Mouse (Mus musculus) induced T-regulatory cell, adult 2 months (primary cell): ENCODE data around the gene Itga7.

Experiments
- DNase-seq: peaks from one replicate; pipeline ENCODE4 v3.0.0-alpha.2; 2012; ENCODE audit warnings: low read depth

Itga7 gene

DNA sequence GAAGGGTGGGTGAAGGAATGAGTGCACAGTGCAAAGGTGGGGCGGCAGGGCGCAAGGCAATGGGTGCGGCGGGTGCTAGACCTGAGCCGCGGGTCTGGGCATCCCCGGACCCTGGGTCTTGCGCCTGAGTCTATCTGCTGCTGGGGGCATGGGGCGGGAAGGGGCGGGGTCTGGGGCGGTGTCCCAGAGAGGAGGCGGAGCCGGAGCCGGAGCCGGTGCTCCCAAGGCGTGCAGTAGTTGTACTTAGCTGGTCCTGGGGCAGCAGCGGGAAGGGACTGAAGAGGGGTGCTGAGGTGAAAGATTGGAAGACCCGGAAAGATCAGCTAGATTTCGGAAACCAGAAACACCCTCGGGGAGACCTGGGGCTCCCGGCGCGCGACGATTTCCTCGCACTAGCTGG is at the start of gene Itga7:
Itga7 (plus strand) TSS at position 245 of the 400 bp plus-strand sequence.
- peak; percentile 59 for DNase-seq

DNA sequence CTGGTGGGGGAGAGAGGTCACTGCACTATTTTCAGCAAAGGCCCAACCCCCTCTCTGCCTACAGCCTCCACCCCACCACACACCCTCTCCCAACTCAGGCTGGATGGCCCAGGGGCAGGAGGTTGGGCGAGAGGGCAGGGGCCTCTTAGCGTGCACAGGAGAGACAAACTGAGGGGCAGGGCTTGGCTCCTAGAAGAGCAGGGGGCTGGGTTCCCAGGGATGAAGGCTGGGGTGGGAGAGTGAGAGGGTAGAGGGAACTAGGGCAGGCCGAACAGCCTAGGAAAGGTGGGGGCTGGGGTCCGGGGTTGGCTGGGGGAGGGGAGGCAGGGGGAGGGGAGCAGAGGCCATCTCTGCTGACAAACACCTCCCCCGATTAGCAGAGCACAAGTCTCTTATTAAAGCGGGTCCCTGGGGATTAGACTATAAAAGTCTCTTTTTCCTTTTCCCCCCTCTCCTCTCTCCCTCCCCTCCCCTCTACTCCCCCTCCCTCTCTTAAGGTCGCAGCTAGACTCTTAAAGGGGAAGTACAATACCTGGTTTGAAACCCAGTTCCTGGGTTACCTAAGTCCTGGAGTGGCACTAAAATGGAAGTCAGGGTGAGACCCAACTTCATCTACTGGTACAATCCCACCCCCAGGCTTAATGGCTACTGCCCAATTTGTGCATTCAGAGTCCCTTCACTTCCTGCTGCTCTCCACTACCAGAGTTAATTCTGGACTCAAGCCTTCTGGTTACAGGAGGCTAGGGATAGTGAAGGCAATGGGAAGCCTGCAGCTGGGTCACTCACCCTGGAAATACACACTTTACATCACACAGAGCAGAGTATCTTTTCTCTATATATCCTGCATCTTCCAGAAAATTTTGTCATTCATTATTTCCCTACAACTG is 44.4 kb upstream of the Itga7 start:
- DNase-seq: peak; percentile 22

DNA sequence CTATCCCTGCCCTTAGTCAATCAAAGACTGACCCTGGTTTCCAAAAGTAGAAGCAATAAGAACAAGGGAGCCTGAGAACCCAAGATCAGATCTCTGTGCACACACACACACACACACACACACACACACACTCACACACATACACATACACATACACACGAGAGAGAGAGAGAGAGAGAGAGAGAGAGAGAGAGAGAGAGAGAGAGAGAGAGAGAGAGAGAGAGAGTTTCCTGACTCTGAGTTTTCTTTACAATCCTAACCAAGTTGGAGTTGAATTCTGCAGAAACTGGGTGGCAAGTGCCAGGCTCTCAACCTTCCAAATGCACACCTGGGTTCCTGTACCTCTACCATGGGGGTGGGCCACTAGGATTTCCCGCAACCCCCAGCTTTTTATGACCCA is 43.8 kb upstream of the Itga7 start:
- no peak for DNase-seq

DNA sequence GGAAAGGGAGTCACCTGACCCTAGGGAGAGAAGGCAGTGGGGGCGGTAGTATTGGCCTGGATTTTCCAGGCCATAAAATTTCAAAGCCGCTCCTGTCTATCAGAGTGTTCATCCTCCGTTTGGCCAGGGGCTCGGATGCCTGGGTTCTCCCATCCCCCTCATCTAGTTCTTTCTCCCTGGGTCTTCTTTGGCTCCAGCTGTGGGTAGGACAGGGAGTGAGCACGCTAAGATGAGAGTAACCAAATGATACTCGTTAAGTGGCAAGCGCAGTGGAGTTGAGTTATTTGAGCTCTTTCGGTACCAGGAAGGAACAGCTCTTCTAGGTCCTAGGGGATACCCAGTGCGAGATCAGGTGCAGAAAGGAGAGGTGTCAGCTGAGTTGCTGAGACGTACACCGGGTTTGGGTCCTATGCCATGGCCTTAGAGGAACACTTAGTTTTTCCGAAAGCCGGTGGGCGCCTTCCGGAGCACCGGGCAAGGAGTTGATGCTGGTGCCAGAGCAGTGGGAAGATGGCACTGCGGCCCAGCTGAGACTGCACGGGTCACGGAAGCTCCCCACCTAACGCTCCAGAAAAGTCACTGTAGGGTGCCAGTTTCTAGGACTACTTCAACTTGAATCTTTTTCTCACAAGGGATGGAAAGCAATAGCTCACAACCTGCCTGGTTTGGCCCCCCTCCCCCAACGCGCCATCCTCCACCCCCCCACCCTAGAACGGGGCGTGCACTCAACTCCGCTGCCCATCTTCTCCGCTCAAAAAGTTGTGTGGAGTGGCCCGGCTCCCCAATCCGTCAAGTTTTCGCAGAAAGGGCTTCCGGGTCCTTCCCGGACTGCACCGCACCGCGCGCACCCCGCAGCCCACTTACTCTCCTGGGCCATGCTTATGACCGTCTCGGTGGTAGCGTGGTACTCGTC is 43.0 kb upstream of the Itga7 start:
- peak; percentile 64 for DNase-seq

DNA sequence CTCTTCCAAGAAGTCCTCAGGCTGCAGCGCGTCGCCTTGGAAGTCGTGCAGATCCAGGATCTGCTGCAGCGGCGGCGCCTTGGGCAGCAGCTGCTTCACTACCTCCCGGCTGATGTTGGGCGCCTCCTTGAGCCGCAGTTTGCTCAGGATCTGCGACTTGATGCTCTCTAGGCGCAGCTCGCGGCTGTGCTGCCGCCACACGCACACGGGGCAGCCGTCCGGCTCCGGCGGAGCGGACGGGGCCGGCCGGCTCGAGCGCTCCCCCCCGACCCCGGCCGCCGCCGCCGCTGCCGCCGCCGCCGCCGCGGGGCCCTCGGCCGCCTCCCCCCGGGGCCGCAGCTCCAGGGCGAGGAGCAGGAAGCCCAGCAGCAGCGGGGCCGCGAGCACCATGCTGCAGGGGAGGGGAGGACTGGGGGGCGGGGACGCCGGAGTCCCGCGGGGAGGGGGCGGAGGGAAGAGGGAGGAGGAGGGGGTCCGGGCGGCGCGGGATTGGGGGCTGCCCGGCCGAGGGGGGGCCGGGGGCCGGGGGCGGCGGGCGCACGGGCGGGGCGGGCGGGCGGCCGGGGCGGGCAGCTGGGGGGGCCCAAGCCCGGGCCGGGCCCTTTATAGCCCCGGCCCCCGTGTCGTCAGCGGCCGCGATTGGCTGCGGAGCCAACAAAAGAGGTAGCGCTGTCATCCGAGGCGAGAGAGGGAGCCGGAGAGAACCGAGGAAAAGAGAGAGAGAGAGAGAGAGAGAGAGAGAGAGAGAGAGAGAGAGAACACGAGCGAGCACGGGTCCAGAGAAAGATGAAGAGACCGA is 42.1 kb upstream of the Itga7 start, which contains the start of gene Gdf11:
Gdf11 (minus strand) TSS at position 423 of the 799 bp plus-strand sequence.
- DNase-seq: peak; percentile 77

DNA sequence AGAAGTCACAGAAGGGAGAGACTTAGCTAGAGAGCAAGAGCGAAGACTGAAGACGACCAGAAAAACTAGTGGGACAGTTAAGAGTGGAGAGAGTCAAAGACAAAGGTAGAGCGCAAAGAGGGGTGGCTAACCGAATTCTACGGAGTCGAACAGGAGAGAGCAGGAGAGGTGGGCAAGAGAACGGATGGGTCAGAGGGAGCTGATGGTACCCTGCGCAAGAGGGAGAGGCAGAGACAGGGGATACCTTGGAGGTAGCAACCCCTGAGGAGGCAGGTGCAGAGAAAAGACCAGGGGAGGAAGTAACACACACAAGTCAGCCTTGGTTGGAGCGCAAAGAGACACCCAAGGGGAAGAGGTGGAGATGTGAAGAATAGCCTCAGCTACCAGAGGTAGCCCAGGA is 41.4 kb upstream of the Itga7 start:
- peak; percentile 60 for DNase-seq

DNA sequence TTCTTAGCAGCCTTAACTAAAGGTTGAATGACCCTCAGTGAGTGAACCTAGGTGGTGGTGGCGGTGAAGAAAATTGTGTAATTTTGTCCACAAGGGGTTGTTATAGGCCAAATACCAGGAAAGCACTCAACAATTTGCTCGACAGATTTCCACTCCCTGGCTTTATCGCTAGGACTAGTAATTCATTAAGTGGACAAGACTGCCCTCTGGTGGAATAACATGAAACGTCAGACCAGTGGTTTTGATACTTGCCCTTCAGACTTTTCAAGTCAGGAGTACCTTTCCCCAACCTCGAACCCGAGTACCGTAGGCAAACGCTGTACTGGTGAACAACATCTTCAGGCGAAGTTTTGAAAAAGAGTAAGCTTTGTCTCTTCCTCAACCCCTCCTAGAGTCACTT is 38.2 kb upstream of the Itga7 start:
- DNase-seq: peak; percentile 95

DNA sequence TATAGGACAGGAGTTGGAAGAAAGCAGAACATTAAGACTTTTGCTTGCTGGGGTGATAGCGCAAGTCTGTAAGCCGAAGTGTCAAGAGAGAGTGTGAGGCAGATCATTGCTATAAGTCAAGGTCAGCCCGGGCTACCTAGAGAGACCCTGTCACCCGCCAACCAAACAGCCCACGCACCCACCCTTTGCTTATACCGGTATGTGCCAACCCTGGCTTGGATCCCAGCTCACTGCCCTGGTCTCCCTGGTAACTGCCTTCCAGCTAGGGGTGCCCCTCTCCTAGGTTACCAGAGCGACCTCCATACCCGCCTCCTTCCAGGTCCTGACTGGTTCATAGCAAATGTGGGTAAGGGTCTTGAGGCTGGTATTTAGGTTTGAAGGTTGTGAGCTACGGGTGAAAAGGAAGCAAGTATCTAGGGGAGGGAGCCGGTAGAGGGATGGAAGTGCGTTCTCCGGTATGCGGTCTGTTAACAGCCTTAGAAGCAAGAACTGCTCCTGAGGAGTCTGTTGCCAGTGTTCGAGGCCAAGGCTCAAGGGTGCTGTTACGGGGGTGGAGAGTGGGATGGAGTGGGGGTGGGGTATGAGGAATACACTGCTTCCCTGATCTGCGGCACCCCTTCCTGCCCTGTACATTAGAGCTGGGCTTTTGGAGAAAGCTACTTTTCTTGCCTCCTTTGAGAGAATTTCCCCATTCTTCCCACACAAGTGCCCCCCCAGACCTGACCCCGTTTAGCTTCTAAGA is 37.5 kb upstream of the Itga7 start:
- DNase-seq: peak; percentile 29

DNA sequence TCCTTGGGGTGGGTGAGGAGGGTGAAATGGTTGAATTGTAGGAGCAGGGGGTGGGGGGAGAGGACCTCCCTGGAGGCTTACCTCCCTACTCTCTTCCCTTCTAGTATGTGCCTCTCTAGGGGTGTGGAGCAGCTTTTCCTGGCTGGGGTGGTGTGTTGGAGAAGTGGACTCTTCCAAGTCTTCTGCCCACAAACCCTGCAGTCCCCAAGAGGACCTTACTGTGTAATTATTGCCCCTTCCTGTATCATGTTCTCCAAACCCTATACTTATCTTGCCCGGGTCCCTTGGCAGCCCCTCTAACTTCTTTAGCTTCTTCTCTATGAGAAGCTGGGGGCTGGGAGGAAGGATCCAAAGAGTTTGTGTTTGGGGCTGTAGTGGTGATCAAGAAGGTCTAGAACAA is 36.8 kb upstream of the Itga7 start:
- DNase-seq: no peak

DNA sequence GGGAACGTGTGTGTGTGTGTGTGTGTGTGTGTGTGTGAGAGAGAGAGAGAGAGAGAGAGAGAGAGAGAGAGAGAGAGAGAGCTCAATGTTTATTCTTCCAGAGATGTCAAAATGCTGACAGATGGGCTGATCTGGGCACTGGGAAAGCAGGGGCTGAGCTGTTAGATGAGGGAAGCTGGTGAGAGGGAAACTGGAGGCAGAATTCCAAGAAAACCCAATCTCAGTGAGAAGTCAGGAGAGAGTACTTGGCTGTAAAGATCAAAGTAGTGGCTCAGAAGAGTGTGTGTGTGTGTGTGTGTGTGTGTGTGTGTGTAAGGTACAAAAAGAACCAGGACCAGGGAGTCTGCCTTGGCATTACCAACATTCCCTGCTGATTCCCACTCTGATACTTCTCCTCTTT is 36.1 kb upstream of the Itga7 start:
- DNase-seq: no peak

DNA sequence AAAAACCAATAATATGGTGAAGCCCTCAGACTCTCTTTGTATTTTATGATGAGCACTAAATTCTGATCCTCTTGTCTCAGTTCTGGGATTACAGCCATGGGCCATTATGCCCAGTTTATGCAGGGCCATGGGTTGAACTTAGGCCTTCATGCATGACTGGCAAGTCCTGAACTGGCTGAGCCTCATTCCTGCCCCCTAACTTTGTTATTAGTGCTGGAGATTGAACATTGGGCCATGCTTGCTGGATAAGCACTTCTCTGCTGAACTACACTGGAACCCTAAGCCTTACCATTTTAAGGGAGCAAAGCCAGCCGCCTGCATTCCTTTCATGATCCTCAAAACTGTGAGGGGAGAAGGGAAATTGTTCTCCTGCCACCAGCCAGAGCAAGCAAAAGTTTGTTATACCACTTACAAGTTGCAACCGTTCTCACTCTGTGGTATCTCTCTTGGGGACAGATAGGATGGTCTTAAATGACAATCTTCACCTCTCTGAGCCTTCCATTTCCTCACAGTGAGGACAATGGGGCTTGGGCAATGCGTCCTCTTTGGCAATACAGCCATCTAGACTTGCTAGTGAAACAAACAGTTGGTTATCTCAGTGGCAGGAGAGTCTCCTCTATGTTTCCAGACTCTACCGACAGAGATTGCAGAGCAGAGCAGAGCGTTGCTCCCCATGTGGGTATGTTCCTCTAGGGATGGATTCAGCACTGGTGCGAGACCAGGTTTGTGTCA is 33.7 kb upstream of the Itga7 start:
- no peak for DNase-seq

DNA sequence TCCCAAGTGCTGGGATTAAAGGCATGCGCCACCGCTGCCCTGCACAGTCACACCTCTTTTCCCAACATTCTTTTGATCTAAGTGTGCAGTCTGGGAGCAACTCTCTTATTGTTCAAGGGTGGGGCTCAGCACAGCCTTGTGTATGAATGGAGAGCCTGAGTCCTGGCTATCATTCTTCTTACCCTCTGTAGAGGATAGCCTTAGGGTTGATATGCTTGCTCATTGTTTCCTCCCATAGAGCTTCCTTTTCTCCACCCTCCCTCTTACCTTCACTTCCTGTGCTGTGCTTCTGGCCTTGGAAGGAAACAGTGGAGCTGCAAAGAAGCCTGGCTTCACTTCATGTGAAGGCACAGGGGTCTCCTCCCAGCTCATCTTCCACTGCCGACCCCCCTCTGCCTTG is 32.9 kb upstream of the Itga7 start, which contains the start of gene Cd63:
Cd63 (plus strand) TSS at position 292 of the 400 bp plus-strand sequence.
- DNase-seq: no peak

DNA sequence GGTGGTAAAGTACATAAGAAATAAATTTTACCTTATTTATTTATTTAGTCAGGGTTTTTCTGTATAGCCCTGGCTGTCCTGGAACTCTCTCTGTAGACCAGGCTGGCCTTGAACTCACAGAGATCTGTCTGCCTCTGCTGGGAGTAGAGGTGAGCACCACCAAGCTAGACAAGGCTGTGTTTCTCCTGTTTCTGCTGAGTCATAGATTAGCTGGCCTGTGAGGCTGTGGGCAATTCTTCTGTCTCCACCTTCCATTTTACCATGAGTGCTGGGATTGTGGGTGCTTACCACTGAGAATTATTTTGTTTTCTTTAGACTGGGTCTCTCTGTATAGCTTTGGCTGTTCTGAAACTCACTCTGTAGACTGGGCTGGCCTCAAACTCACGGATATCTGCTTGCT is 32.2 kb upstream of the Itga7 start:
- no peak for DNase-seq

DNA sequence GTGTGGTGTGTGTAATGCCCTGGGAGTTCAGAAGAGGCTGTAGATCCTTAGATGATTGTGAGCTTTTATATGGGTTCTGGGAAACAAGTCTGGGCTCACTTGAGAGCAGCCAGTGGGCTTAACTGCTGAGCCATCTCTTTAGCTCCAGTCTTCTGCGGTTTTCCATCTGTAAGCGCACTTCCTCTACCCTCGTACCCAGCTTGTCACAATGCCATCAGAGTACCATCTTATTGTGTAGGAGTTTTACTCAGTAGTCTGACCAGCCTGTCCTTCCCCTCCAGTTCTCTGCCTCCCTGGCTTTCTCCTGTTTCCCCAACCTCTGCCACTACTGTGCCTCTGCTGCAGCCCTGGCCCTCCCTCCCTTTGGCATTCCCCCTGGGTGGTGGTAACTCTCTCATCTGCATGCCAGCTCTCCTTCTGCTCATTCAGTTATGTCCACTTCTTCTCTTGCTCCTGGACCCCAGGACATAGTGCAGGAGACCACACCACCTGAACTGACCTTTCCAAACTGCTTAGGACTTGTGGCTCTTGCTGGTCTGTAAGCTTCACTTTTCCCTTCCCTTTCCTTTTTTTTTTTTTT is 31.1 kb upstream of the Itga7 start:
- peak; percentile 58 for DNase-seq

DNA sequence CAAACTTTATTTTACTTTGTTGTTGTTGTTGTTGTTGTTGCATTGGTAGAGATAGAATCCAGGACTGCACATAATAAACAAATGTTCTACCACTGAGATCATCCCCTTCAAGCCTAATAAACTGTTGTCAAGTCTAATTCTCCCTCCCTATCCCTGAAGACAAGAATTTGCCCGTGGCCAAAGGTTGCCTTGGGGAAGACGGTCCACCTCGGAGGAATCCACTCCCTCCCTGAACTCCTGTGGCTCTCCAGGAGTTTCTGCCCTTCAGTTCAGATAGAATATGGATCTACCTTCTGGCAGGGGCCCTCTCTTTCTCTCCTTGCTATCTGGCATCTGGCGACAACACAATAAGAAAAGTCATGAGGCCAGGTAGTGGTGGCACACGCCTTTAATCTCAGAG is 28.8 kb upstream of the Itga7 start:
- no peak for DNase-seq

DNA sequence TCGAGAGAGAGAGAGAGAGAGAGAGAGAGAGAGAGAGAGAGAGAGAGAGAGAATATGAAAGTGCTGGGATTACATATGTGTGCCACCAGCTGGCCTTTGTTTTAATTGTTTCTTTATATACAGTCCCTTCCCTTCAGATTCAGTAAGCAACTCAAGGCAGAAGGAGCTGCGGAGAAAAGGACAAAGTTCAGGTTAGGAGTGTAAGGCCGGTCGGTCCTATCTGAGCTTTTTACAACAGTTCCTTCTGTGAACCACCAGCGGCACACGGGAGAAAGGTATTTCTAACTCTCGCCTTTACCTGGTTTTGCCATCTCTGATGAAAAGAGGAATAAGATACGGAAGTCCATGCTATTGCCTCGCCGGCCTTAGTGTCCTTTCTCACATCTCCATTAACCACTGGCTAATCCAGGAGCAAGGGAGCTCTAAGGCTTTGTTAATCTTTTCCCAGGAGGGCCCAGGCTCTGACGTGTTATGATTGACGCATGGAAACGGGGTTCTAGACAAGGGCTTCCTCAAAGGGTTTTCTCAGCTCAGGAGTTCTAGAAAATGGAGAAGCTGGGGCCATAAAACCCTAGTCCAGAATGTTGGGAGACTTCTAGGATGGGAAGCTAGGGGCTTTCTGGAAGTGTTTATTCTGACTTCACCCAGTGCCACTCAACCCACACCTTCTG is 24.7 kb upstream of the Itga7 start:
- DNase-seq: no peak

DNA sequence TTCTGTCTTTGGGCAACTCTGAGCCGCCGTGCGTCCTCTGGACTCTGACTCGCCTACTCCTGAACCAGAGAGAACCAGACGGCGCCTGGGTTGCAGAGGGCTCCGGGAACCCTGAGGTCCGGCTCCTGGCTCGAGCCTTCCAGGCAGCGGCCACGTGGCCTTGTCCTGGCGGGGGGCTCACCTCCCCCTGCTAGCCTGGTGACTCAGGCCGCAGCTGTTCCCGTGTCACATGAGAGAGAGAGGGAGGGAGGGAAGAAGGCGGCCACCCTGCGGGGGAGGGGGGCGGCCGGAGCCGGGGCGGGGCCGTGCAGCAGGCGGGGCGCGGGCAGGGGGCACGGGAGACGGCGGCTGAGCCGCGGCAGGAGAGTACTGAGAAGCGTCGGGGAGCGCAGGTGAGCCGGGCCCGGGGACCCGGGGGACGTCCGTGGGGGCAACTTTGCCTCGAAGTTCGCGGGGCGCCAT is 24.0 kb upstream of the Itga7 start:
- DNase-seq: no peak

DNA sequence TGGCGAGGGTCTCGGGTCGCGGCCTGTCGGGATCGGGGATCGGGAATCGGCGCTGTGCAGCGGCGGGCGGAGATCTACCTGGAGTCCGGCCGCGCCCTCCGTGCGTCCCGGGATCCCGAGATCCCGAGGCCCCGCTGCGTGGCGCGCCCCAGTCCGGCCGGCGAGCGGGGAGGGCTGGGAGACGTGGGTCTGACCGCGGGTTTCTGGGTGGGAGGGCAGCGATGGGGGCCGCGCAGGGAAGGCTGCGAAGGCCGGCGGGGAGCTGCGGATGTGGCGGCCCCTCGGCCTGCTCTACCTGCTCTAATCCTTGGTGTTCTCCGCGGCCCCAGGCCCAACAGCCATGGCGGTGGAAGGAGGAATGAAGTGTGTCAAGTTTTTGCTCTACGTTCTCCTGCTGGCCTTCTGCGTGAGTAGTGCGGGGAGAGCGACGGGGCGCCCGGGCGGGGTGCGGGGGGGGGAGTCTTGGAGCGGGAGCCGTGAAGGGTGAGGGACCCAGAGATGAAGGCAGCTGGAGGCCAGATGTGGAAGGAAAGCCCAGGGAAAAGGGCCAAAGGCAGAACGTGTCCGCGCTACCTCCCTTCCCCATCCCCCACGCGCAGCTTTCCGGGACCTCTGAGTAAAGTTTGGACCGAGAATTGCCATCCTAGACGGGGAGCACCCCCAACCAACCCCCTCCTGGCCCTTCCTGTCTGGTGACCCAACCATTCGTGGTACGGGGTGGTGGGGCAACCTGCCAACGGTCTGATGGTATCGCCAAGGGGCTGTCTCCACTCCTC is 23.4 kb upstream of the Itga7 start:
- DNase-seq: no peak

DNA sequence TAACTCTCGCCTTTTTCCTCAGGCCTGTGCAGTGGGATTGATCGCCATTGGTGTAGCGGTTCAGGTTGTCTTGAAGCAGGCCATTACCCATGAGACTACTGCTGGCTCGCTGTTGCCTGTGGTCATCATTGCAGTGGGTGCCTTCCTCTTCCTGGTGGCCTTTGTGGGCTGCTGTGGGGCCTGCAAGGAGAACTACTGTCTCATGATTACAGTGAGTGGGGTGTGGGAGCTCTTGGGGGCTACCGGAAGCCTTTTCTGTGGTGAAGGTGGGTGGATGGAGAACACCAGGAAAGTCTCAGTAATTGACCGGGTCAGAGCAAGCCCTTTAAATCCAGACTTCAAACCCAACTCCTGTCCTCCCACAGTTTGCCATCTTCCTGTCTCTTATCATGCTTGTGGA is 22.2 kb upstream of the Itga7 start:
- no peak for DNase-seq
